Mouse (Mus musculus) testis, adult 2 months (tissue): ENCODE data around the gene Wdr81. TPM values are rescaled to one million over a fixed set of nuclear protein-coding genes. Genes with fewer than 3 reads are reported as not detected.

ENCODE experiments used
- H3K27ac ChIP-seq: fragments of 200-500 bp; 2 replicates; pipeline ENCODE4 v1.5.1; 2012; ENCODE audit warnings: low read depth, low read length; ENCODE audit not compliant: control insufficient read depth, insufficient read depth
- H3K27me3 ChIP-seq: fragments of 200-500 bp; 2 replicates; pipeline ENCODE4 v1.6.1; 2012; ENCODE audit warnings: mild to moderate bottlenecking, low read length, moderate library complexity; ENCODE audit not compliant: control insufficient read depth, insufficient read depth
- H3K36me3 ChIP-seq: fragments of 200-500 bp; 2 replicates; pipeline ENCODE4 v1.6.1; 2012; ENCODE audit warnings: mild to moderate bottlenecking, low read length; ENCODE audit not compliant: control insufficient read depth, insufficient read depth
- H3K4me1 ChIP-seq: fragments of 200-500 bp; 2 replicates; pipeline ENCODE4 v1.6.1; 2012; ENCODE audit warnings: low read length; ENCODE audit not compliant: control insufficient read depth, insufficient read depth
- H3K4me3 ChIP-seq: fragments of 200-500 bp; 2 replicates; pipeline ENCODE4 v1.5.1; 2012; ENCODE audit warnings: low read depth, mild to moderate bottlenecking, low read length, moderate library complexity, mixed read lengths; ENCODE audit not compliant: control insufficient read depth
- CTCF ChIP-seq: fragments of 200-500 bp; IDR thresholded peaks from 2 replicates; pipeline ENCODE4 v1.5.1; 2012; ENCODE audit warnings: low read depth, mild to moderate bottlenecking, inconsistent platforms, low read length, moderate library complexity; ENCODE audit not compliant: control insufficient read depth, insufficient read depth, insufficient replicate concordance
- POLR2A ChIP-seq: fragments of 200-500 bp; IDR thresholded peaks from 2 replicates; pipeline ENCODE4 v1.6.1; 2012; ENCODE audit warnings: low read depth, mild to moderate bottlenecking, inconsistent platforms, low read length, moderate library complexity; ENCODE audit not compliant: control insufficient read depth
- polyA plus RNA-seq: library from polyadenylated mRNA; depleted of rRNA; stranded (reverse); fragments of >200 nt; gene quantifications from 2 replicates; pipeline ENCODE4 v1.2.3, GENCODE M21; 2012

The Wdr81 gene
- polyA plus RNA-seq, 1 experiment, result 5.1 TPM

DNA sequence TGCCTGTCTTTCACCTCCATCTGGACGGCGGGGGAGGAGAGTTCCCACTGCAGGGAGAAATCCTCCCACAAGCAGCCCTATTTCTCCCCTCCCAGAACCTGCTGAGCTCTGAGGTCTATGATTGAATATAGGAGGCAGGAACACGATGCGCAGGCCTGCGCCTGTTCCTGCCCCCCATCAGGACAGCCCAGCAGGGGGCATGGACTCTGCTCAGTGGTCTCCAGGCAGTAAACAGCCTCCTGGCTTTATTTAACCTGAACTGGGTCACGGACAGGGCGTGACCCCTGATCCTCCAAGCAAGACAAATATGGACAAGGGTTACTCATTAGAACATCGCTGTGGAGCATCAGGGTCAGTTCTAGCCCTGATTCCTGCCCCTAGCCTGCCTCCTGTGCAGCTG, 10.8 kb downstream of the Wdr81 start:
- TF ChIP-seq CTCF (no peak), POLR2A (no peak)
- Histone ChIP-seq H3K27me3 (no peaks in the 10 kb centered on the region), H3K36me3 (no peaks in the 10 kb centered on the region), H3K27ac (no peak overlapping the region), H3K4me3 (no peak overlapping the region), H3K4me1 (no peaks in the 10 kb centered on the region)

- Histone ChIP-seq H3K4me3 (no peak overlapping the region), H3K27ac (no peak overlapping the region), H3K27me3 (no peaks in the 10 kb centered on the region), H3K36me3 (no peaks in the 10 kb centered on the region), H3K4me1 (no peaks in the 10 kb centered on the region)
- TF ChIP-seq POLR2A (no peak), CTCF (no peak)
These were observed 12.9 kb downstream of the Wdr81 start for GRCm38 (mm10) chr11:75441601-75442000.

DNA sequence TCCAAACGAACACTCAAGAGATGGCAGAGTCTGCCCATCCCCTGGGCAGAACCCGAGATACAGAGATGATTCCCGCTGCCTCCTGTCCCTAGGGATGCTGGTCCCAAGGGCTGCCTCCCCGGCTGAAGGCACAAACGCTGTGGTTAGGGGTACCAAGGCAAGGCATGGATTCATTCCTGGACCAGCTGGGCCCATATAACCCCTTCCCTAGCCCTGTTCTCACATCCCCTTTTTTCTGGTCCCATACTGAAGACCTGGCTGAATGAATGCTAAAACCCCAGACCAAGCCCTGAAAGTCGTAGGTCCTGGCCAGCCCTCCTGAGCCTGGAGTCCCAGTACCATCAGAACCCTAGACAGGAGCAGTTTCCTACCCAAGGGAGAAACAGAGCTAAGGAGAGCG, 13.5 kb downstream of the Wdr81 start:
- H3K4me1 ChIP-seq, result no peaks in the 10 kb centered on the region
- TF ChIP-seq POLR2A (no peak), CTCF (no peak)
- no peak overlapping the region for H3K4me3 ChIP-seq
- H3K27ac ChIP-seq, result no peak overlapping the region
- H3K27me3 ChIP-seq, result no peaks in the 10 kb centered on the region
- no peaks in the 10 kb centered on the region for H3K36me3 ChIP-seq

GRCm38 (mm10) chr11:75439951-75440350, 14.6 kb downstream of the Wdr81 start:
- Histone ChIP-seq H3K4me3 (no peak overlapping the region), H3K27ac (no peak overlapping the region), H3K4me1 (no peaks in the 10 kb centered on the region), H3K36me3 (no peaks in the 10 kb centered on the region), H3K27me3 (no peaks in the 10 kb centered on the region)
- TF ChIP-seq POLR2A (no peak), CTCF (no peak)

DNA sequence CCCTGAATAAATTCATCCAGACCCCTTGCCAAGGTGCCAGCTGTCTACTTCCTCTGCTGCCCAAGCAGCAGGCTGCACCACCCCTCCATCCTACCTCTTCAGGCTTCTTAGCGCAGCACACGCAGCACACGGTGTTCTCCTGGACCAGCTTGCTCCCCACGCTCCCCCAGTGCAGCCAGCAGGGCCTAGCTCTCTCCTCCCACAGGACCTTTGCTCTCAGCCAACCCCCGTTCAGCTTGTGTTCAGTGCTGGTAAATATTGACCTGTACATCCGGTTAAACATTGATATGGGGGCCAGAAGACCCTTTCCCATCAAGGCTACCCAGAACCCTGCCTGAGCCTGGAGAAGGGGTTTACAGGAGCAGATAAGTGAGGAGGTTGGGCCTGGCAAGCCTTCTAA, 15.2 kb downstream of the Wdr81 start, which contains the start of gene Serpinf2:
Gene Serpinf2 (minus strand): TSS at position 229 of the 400 bp plus-strand sequence.
- Histone ChIP-seq H3K27ac (no peak within 1 kb of the TSS), H3K27me3 (no peaks in the 10 kb centered on the region)

DNA sequence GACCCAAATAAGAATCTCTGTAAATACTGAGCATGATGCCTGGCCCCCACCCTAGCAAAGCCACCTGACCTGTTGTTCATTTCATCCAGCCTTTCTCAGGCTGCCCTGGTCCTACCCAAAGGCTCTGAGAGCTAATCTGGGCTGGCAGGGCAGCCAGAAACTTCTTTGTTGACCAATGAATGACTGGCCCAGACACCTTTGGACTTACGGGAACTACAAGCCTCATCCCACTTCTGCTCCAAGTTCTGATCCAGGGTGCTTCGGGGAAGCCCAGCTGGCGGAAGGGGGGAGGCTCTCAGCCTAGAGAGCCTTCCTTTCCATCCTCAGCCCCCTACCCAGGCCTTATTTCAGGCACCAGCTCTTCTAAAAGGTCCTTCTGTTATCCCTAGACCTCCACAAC, 15.7 kb downstream of the Wdr81 start:
- Histone ChIP-seq H3K27ac (no peak overlapping the region), H3K36me3 (no peaks in the 10 kb centered on the region), H3K4me3 (no peak overlapping the region), H3K27me3 (no peaks in the 10 kb centered on the region), H3K4me1 (no peaks in the 10 kb centered on the region)
- TF ChIP-seq CTCF (no peak), POLR2A (no peak)

More for the DNA sequence above, 15.2 kb downstream of the Wdr81 start, which contains the start of gene Serpinf2:
- Histone ChIP-seq H3K36me3 (no peaks in the 10 kb centered on the region), H3K4me1 (no peaks in the 10 kb centered on the region), H3K4me3 (no peak within 1 kb of the TSS)
- TF ChIP-seq POLR2A (no peak), CTCF (no peak)

GRCm38 (mm10) chr11:75438194-75438593, 16.3 kb downstream of the Wdr81 start:
- no peak overlapping the region for H3K27ac ChIP-seq
- no peak overlapping the region for H3K4me3 ChIP-seq
- H3K27me3 ChIP-seq, result no peaks in the 10 kb centered on the region
- TF ChIP-seq CTCF, result no peak
- TF ChIP-seq POLR2A, result no peak
- no peaks in the 10 kb centered on the region for H3K4me1 ChIP-seq
- no peaks in the 10 kb centered on the region for H3K36me3 ChIP-seq

DNA sequence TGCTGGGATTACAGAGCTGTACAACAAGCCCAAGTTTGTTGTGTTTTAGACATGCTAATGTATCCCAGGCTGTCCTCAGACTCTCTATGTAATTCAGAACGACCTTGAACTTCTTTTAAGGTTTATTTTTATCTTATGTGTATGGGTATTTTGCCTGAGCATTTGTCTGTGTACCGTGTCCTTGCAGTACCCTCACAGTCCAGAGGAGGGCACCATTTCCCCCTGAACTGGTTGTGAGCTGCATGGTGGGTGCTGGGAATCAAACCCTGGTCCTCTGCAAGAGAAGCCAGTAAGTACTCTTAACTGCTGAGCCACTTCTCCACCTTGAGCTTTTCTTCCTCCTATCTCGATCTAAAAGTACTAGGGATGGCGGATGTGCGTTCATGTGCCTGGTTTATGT, 20.4 kb downstream of the Wdr81 start:
- Histone ChIP-seq H3K27ac (no peak overlapping the region), H3K36me3 (no peaks in the 10 kb centered on the region), H3K4me3 (no peak overlapping the region), H3K27me3 (no peaks in the 10 kb centered on the region), H3K4me1 (no peaks in the 10 kb centered on the region)
- TF ChIP-seq POLR2A (no peak), CTCF (peak; percentile 88; the same call in 1 of the 2 replicates)
